Mouse (Mus musculus): ENCODE results near the gene Camsap2.

- TF ChIP-seq POLR2A (IDR thresholded peaks at IDR 0.05; ENCODE audit: control insufficient read depth, low read depth, low read length) = no peak
- no peak for TF ChIP-seq CTCF (IDR thresholded peaks at IDR 0.05; ENCODE audit: control insufficient read depth, insufficient read depth, insufficient replicate concordance, low read depth, low read length)
Measured at GRCm38 (mm10) chr1:136395073-136395472, 49.2 kb upstream of the Camsap2 start.

Measured in testis, adult 2 months (tissue).